8 mouse cellular contexts compared by ENCODE assay signal in genomic region chr14:56886594-56887513, GRCm38 (mm10). TPM values are rescaled to one million over a fixed set of nuclear protein-coding genes. Genes with fewer than 3 reads are reported as not detected.
DNase-seq lines count a peak whose midpoint lies in the region; ATAC-seq and TF ChIP-seq lines count a peak whose summit lies in the region.
"Not testable (repeated sequence)": the region's sequence is repeated elsewhere in the genome, so short reads cannot be mapped to it uniquely, and the experiment has no call there.

TSS of gene Zmym2 (plus strand) at chr14:56886653.

- ATAC-seq in embryonic facial prominence, embryonic 13.5 days (ENCODE audit: insufficient number of reproducible peaks, insufficient read depth, low FRiP score, low TSS enrichment, low read depth) = 0 out of 2 replicates have a peak, but pooled peaks have one; percentile 3
- ATAC-seq in limb, embryonic 12.5 days (ENCODE audit: insufficient number of reproducible peaks, insufficient read depth, low FRiP score, low TSS enrichment, low read depth) = 0 out of 2 replicates have a peak, but pooled peaks have one; percentile 0
- ATAC-seq in midbrain, embryonic 14.5 days (ENCODE audit: low FRiP score, low TSS enrichment) = peak; percentile 41

- H3K9me3 ChIP-seq in embryonic facial prominence, embryonic 13.5 days; limb, embryonic 12.5 days; midbrain, embryonic 14.5 days (ENCODE audit: control insufficient read depth, low read length): not testable (repeated sequence)

- peak within 1 kb of the TSS; percentile 76 for H3K4me3 ChIP-seq in embryonic facial prominence, embryonic 13.5 days
- peak within 1 kb of the TSS; percentile 91 for H3K4me3 ChIP-seq in kidney, adult 2 months (ENCODE audit: insufficient read depth, low read depth, low read length)
- H3K4me3 ChIP-seq in limb, embryonic 12.5 days (replicated peaks) = peak within 1 kb of the TSS; percentile 81
- H3K4me3 ChIP-seq in midbrain, embryonic 14.5 days (replicated peaks; ENCODE audit: low read depth, low read length) = peak within 1 kb of the TSS; percentile 73

- H3K4me2 ChIP-seq in embryonic facial prominence, embryonic 13.5 days = peak within 1 kb of the TSS; percentile 73
- peak within 1 kb of the TSS; percentile 71 for H3K4me2 ChIP-seq in limb, embryonic 12.5 days
- H3K4me2 ChIP-seq in midbrain, embryonic 14.5 days (ENCODE audit: low read length) = peak within 1 kb of the TSS; percentile 62

- TF ChIP-seq CTCF in kidney, adult 2 months (conservative IDR thresholded peaks at IDR 0.05; ENCODE audit: insufficient read depth, insufficient read length, low read depth, low read length) = peak; percentile 44; the same call in 1 of the 2 replicates

- under 1% methylated on average over 44 of the region's 87 CpGs for WGBS in embryonic facial prominence, embryonic 13.5 days
- 1% methylated on average over 37 of the region's 87 CpGs for WGBS in kidney, adult 2 months
- whole genome bisulfite sequencing in limb, embryonic 12.5 days = 1% methylated on average over 40 of the region's 87 CpGs
- WGBS in midbrain, embryonic 14.5 days = 1% methylated on average over 28 of the region's 87 CpGs

- H3K4me1 ChIP-seq in embryonic facial prominence, embryonic 13.5 days = peaks cover 13% of the 10 kb centered on the region
- peaks cover 10% of the 10 kb centered on the region for H3K4me1 ChIP-seq in kidney, adult 2 months (ENCODE audit: control insufficient read depth, insufficient read depth, low read length)
- peaks cover 18% of the 10 kb centered on the region for H3K4me1 ChIP-seq in limb, embryonic 12.5 days (replicated peaks)
- peaks cover 22% of the 10 kb centered on the region for H3K4me1 ChIP-seq in midbrain, embryonic 14.5 days (ENCODE audit: control insufficient read depth, insufficient read depth, low read length)

- peaks cover 24% of the 10 kb centered on the region for H3K36me3 ChIP-seq in embryonic facial prominence, embryonic 13.5 days
- not testable (repeated sequence) for H3K36me3 ChIP-seq in kidney, adult 2 months (ENCODE audit: control insufficient read depth, insufficient read depth, low read length); midbrain, embryonic 14.5 days (ENCODE audit: control insufficient read depth, insufficient read depth, low read length)
- peaks cover 24% of the 10 kb centered on the region for H3K36me3 ChIP-seq in limb, embryonic 12.5 days

- not testable (repeated sequence) for TF ChIP-seq POLR2A in kidney, adult 2 months (IDR thresholded peaks at IDR 0.05; ENCODE audit: low read depth, low read length)

- peak; percentile 61 for DNase-seq in 3T3-L1 (ENCODE audit: low read depth, low spot score)
- DNase-seq in adrenal gland, postnatal 4 days (ENCODE audit: low spot score in 2 of 2) = peak; percentile 44 to 61
- DNase-seq in heart, adult 18-20 months = peak; percentile 77 to 85
- peak; percentile 81 for DNase-seq in kidney, adult 2 months
- peak; percentile 82 for DNase-seq in midbrain, embryonic 14.5 days
- peak; percentile 73 for DNase-seq in spleen, adult 12 weeks (ENCODE audit: low spot score)

- peak within 1 kb of the TSS; percentile 94 for H3K9ac ChIP-seq in embryonic facial prominence, embryonic 13.5 days
- peak within 1 kb of the TSS; percentile 94 for H3K9ac ChIP-seq in limb, embryonic 12.5 days (replicated peaks)
- peak within 1 kb of the TSS; percentile 96 for H3K9ac ChIP-seq in midbrain, embryonic 14.5 days (replicated peaks; ENCODE audit: low read length)

- H3K27me3 ChIP-seq in embryonic facial prominence, embryonic 13.5 days; kidney, adult 2 months (replicated peaks; ENCODE audit: control insufficient read depth, insufficient read depth, low read length); limb, embryonic 12.5 days; midbrain, embryonic 14.5 days (ENCODE audit: control insufficient read depth, insufficient read depth, low read length): not testable (repeated sequence)

- H3K27ac ChIP-seq in embryonic facial prominence, embryonic 13.5 days = peak within 1 kb of the TSS; percentile 99
- H3K27ac ChIP-seq in kidney, adult 2 months (ENCODE audit: insufficient read depth, low read depth, low read length) = peak within 1 kb of the TSS; percentile 97
- H3K27ac ChIP-seq in limb, embryonic 12.5 days = peak within 1 kb of the TSS; percentile 99
- peak within 1 kb of the TSS; percentile 98 for H3K27ac ChIP-seq in midbrain, embryonic 14.5 days (replicated peaks; ENCODE audit: low read depth, low read length)

RNA-seq across cellular contexts. Expression of gene Zmym2, which starts in this region (rescaled TPM):
- 10 to 100 TPM; 66.3 to 71.8 TPM for total RNA-seq in adrenal gland, postnatal 4 days (2021)
- polyA plus RNA-seq in embryonic facial prominence, embryonic 13.5 days (2015; fragmentation: Nextera tagmentation; extraction: Ambion mirVana) = 52.2 and 52.6 TPM in 2 replicates
- total RNA-seq in heart, adult 18-20 months (2021) = 10 to 100 TPM; 26.1 to 29.4 TPM
- polyA plus RNA-seq in kidney, adult 2 months (2012; rRNA removed) = 7.6 and 9.5 TPM in 2 replicates
- 70.3 and 75.9 TPM in 2 replicates for polyA plus RNA-seq in limb, embryonic 12.5 days (2016; fragmentation: Nextera tagmentation; extraction: Ambion mirVana)
- 61.3 and 68.7 TPM in 2 replicates for polyA plus RNA-seq in midbrain, embryonic 14.5 days (2014; fragmentation: Nextera tagmentation; extraction: Ambion mirVana)

Comparison
In these comparisons a context has a peak if more than half of its experiments do, and no peak if none do; other contexts are left out.
1. Peak in every context shown above with its lines: DNase-seq, ATAC-seq, H3K4me3 ChIP-seq and H3K27ac ChIP-seq.